Mouse (Mus musculus) megakaryocyte, embryonic 14.5 days (primary cell): Measurements from ENCODE around the gene Pcp4. TPM values are rescaled to one million over a fixed set of nuclear protein-coding genes. Genes with fewer than 3 reads are reported as not detected.

Experiments used
- H3K27me3 ChIP-seq: replicated peaks from 2 replicates; pipeline ENCODE3; 2012; ENCODE audit warnings: inconsistent platforms
- H3K36me3 ChIP-seq: replicated peaks from 2 replicates; pipeline ENCODE3; 2012; ENCODE audit warnings: low read length, inconsistent platforms, mixed read lengths
- H3K4me1 ChIP-seq: 2 replicates; pipeline ENCODE4 v1.6.1; 2012; ENCODE audit warnings: inconsistent platforms
- H3K4me3 ChIP-seq: replicated peaks from 2 replicates; pipeline ENCODE3; 2012; ENCODE audit warnings: moderate library complexity, mild to moderate bottlenecking, inconsistent platforms
- H3K9me3 ChIP-seq: 2 replicates; pipeline ENCODE4 v1.6.1; 2012; ENCODE audit warnings: inconsistent platforms
- FLI1 ChIP-seq: IDR thresholded peaks from 2 replicates; pipeline ENCODE4 v1.6.1; 2012; ENCODE audit warnings: low read length, inconsistent platforms, mixed read lengths
- GATA1 ChIP-seq: IDR thresholded peaks from 3 replicates; pipeline ENCODE4 v1.6.1; 2012; ENCODE audit warnings: mixed read lengths, low read length, inconsistent platforms, borderline replicate concordance
- polyA plus RNA-seq: library from polyadenylated mRNA; stranded (reverse); fragments of >175 nt; gene quantifications from 2 replicates; pipeline ENCODE4 v1.2.3, GENCODE M21; 2012; ENCODE audit warnings: low replicate concordance; ENCODE audit not compliant: insufficient read depth

Pcp4 gene
- polyA plus RNA-seq, 1 experiment, result not detected

DNA sequence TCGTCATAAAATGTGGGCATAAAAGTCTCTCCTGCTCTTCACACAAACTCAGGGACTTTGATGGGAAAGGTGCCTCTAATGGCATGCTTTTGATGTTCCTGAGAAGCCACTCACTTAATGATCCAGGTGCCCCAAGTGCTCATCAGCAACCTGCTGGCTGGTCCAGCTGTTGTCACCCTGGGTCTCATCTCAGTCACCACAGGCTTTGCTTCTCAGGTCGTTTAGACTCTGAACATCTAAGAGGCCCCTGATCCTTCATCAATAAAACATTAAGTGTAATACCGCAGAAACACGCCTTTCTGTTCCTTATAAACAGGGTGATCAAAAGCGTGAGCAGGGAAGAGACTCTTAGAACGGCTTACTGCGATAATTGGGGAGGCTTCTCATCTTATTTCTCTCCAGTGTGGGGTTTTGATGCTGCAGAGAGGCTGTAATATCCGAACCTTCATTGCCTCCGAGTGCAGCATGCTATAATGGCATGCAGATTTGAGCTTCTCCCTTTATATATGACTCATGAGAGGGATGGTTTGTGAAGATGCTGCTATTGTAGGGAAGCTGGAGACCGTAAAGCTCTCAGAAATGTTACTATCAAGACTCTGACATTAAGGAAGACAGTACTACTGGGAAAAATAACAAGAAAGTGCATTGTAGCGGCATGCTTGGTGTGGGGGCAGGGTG lies 19.7 kb downstream of the Pcp4 start:
- Histone ChIP-seq H3K4me1 (no peaks in the 10 kb centered on the region), H3K27me3 (peaks cover 2% of the 10 kb centered on the region), H3K36me3 (no peaks in the 10 kb centered on the region), H3K9me3 (peaks cover 6% of the 10 kb centered on the region; the same call in 1 of the 2 replicates), H3K4me3 (no peak overlapping the region)
- TF ChIP-seq GATA1, result no peak
- TF ChIP-seq FLI1, result no peak

DNA sequence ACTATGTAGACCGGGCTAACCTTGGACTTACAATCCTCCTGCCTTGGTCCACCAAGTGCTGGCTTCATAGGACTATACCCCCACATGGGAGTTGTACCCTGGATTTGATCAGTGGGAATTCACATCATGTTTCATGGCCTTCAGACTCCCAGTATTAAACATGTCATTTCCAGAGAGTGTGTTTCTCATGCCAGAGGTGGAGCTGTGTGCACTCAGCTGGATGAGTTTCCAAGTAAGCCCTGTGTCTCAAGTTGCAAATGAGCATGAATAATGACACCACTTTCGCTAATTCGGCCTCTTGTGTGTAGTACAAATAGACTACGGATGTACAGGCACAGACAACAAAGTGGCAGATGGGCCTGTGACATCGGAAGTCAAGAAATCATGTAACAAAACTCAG lies 20.6 kb downstream of the Pcp4 start:
- Histone ChIP-seq H3K4me3 (no peak overlapping the region), H3K27me3 (peaks cover 2% of the 10 kb centered on the region), H3K9me3 (peaks cover 5% of the 10 kb centered on the region; the same call in 1 of the 2 replicates), H3K4me1 (no peaks in the 10 kb centered on the region), H3K36me3 (no peaks in the 10 kb centered on the region)
- TF ChIP-seq GATA1 (no peak), FLI1 (no peak)

DNA sequence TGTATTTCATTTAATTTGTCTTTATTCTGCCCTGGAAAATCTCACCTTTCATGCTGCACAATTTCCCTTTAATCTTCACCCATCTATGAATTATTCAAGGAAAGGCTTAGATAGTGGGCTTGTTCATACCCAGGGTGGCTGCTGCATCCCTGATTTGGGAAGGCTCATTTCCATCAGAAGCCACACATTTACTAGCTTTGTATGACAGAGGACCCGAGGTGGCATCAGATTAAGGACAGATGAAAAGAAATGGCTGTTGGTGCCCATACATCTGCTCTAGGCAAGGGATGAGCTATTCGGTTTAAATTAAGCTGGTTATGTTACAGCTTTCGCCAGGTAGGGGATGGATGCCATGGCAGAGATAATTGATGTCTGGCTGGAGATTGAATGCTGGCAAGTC lies 24.1 kb downstream of the Pcp4 start:
- Histone ChIP-seq H3K4me1 (no peaks in the 10 kb centered on the region), H3K4me3 (no peak overlapping the region), H3K9me3 (peaks cover 5% of the 10 kb centered on the region; the same call in 1 of the 2 replicates), H3K27me3 (peaks cover 2% of the 10 kb centered on the region), H3K36me3 (no peaks in the 10 kb centered on the region)
- TF ChIP-seq FLI1, result no peak

DNA sequence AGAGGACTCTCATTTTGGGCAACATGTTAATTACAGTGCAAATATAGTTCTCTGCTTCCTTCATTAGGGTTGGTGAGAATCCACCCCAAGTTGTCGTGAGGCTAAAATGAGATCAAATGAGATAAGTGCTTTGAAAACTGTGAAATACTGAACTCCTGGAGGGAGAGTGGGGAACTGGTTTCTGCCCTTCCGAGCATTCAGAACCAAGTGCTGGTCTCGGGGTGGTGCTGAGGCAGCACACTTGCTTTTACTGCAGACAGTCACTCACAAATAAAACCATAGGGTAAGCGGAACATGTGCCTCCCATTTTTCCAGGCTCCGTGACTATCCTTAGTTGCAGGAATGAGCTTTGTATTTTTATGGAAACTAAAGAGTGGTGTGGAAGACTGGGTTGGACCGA lies 26.7 kb downstream of the Pcp4 start:
- no peaks in the 10 kb centered on the region for H3K4me1 ChIP-seq
- no peaks in the 10 kb centered on the region for H3K36me3 ChIP-seq
- no peak overlapping the region for H3K4me3 ChIP-seq
- peaks cover under 1% of the 10 kb centered on the region; the same call in 1 of the 2 replicates for H3K9me3 ChIP-seq
- no peaks in the 10 kb centered on the region for H3K27me3 ChIP-seq
- TF ChIP-seq FLI1 (no peak), GATA1 (no peak)

DNA sequence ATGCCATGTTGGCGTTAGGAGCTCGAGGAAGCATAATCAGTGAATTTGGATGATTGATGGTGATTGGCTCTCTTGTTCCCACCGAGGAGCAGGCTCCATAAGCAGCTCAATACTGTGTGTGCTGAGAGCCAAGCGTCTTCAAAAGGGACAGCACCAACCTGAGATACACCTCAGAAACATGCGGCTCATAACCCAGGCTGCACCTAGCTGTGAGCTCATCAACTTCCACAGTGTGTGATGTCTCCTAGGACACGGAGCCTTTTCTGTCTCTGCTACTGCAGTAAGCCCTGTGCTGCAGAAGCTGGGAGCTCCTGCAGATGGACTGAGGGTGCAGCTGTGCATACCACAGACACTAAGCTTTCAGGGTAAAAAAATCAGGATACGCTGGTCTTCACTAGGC lies 31.5 kb downstream of the Pcp4 start:
- no peaks in the 10 kb centered on the region for H3K27me3 ChIP-seq
- no peak for TF ChIP-seq FLI1
- TF ChIP-seq GATA1, result no peak
- no peaks in the 10 kb centered on the region for H3K4me1 ChIP-seq
- no peak overlapping the region for H3K4me3 ChIP-seq
- H3K9me3 ChIP-seq, result no peaks in the 10 kb centered on the region; the same call in 1 of the 2 replicates
- no peaks in the 10 kb centered on the region for H3K36me3 ChIP-seq

DNA sequence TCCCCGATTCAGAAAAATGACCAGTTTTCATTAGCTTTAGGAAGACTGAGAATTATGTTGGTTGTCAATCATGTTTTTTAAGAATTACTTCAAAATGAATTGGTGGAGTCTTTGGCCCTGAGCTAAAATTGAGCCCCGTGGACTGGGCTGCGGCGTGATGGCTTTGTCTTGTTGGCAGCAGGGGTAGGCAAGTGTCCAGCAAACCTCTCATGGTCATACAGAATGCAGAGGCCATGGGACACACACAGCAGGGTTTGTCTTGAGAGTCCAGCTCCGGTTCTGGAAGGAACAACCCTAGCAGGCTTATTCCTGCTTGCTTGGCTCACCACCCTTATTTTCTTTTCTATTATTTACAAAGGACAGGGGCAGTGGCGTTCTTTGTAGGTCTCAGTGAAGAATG lies 33.8 kb downstream of the Pcp4 start:
- H3K9me3 ChIP-seq, result no peaks in the 10 kb centered on the region; the same call in 1 of the 2 replicates

DNA sequence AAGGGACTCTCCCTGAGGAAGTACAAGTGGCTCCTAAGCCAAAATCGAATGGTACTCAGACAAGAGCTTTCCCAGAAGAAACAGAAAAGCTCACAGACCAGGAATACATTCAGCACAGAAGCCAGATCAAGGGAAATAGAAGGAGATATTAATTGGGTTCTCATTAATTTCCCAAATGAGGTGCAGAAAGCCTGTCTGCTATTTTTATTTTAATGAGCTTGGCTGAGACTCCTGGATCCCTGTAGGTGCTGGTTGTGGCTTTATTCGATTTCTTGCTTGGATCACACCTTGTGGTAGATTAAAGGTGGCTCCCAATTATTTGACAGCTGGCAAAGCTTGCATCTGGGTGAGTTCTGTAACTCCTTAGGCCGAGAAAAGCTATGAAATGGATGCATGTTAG lies 35.2 kb downstream of the Pcp4 start:
- H3K36me3 ChIP-seq, result no peaks in the 10 kb centered on the region

More for the DNA sequence above, 33.8 kb downstream of the Pcp4 start:
- no peak for TF ChIP-seq FLI1
- no peak for TF ChIP-seq GATA1
- H3K27me3 ChIP-seq, result no peaks in the 10 kb centered on the region
- H3K4me3 ChIP-seq, result no peak overlapping the region
- H3K4me1 ChIP-seq, result no peaks in the 10 kb centered on the region
- H3K36me3 ChIP-seq, result no peaks in the 10 kb centered on the region

DNA sequence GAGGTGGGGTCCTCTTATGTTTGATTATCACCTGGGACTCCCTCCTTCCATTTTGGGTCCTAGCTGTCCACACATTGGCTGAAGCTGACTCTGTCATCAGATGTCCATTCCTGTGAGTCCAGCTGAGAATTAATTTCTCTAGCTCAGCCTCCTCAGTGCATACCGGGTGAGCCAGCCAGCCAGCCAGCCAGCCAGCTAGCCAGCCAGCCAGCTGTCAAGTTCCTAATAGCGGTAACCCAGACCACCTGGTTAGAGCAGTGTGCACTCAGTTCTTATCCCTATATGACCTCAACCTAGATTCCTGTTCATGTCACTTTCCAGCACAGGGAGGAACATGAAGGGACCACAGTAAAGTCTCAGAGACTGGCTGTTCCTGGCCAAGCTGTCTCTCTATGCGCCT lies 47.1 kb downstream of the Pcp4 start:
- peaks cover 6% of the 10 kb centered on the region; the same call in 1 of the 2 replicates for H3K9me3 ChIP-seq
- TF ChIP-seq FLI1 (no peak), GATA1 (no peak)
- H3K4me3 ChIP-seq, result no peak overlapping the region
- no peaks in the 10 kb centered on the region for H3K36me3 ChIP-seq
- no peaks in the 10 kb centered on the region for H3K4me1 ChIP-seq
- H3K27me3 ChIP-seq, result no peaks in the 10 kb centered on the region

More for the DNA sequence above, 35.2 kb downstream of the Pcp4 start:
- no peaks in the 10 kb centered on the region for H3K4me1 ChIP-seq
- TF ChIP-seq FLI1 (no peak), GATA1 (no peak)
- H3K4me3 ChIP-seq, result no peak overlapping the region
- no peaks in the 10 kb centered on the region; the same call in 1 of the 2 replicates for H3K9me3 ChIP-seq
- no peaks in the 10 kb centered on the region for H3K27me3 ChIP-seq

DNA sequence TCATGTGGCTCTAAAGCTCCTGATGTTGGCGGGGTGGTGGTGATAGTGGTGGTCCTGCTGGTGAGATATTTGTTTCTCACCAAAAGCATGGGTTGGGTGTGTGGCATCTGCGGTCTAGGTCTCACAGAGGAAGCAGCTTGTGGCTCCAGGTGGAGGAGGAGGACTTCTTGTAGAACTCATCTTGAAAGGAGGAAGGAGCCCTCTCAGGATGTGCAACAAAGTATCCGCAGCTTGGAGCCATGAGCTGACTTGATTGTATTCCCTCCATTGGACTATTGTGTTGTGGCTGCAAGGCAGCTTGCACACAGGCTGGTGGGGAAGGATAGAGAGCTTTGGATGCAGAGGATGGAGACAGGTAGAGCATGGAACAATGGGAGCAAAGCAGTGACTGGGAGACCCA lies 60.1 kb downstream of the Pcp4 start:
- Histone ChIP-seq H3K36me3 (no peaks in the 10 kb centered on the region), H3K9me3 (peaks cover 6% of the 10 kb centered on the region), H3K27me3 (peaks cover 2% of the 10 kb centered on the region), H3K4me1 (no peaks in the 10 kb centered on the region), H3K4me3 (no peak overlapping the region)
- TF ChIP-seq GATA1 (no peak), FLI1 (no peak)

DNA sequence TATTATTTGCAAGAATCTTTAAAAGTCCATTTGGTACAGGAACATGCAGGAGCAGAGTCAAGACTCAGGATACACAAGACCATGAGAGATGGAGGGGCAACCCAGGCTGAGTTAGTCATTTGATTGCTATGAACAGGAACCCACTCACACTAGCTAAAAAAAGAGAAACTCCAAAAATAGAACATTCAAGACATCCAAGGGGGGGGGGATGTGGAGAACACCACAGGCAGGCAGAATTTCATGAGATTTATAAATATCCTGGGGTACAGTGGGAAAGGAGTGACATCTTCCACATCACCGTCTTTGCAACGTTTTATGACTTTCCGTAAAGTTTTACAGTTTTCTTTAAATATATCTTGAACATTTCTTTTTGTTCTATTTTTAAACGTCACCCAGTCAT lies 61.1 kb downstream of the Pcp4 start:
- peaks cover 2% of the 10 kb centered on the region for H3K27me3 ChIP-seq
- H3K36me3 ChIP-seq, result no peaks in the 10 kb centered on the region
- H3K4me3 ChIP-seq, result no peak overlapping the region
- no peak for TF ChIP-seq GATA1
- no peaks in the 10 kb centered on the region for H3K4me1 ChIP-seq
- H3K9me3 ChIP-seq, result peaks cover 8% of the 10 kb centered on the region
